Mouse (Mus musculus) erythroblast, embryonic 14.5 days (primary cell): ENCODE results near the gene Cfap97d1.

ENCODE experiments used
- GATA1 ChIP-seq: IDR thresholded peaks from 2 replicates; pipeline ENCODE4 v1.6.1; 2012; ENCODE audit warnings: low read length, inconsistent platforms, mixed read lengths
- TAL1 ChIP-seq: IDR thresholded peaks from 3 replicates; pipeline ENCODE4 v1.6.1; 2012; ENCODE audit warnings: low read length, inconsistent platforms, mixed read lengths

DNA sequence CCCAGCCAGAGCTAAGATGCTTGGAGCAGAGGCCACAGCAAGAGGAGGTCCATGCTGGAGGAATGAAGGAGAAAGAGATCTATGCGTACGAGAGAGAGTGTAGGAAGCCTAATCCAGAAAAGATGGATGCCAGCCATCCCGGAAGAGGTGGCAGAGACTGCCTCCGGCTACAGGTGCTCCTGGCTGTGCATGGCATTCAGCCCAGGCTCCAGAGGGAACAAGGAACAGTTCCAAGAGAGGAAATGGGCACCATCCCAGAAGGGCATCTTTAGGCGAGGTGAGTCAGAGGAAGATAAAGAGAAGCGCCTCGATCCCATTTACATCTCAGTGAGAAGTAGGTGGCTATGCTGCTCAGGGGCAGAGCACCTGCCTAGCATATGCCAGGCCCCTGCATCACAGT, 47.1 kb downstream of the Cfap97d1 start:
- TF ChIP-seq GATA1 (no peak), TAL1 (no peak)
